Mouse (Mus musculus) large intestine, adult 2 months (tissue): ENCODE results near the gene Stra8. TPM values are rescaled to one million over a fixed set of nuclear protein-coding genes. Genes with fewer than 3 reads are reported as not detected.

Experiments used
- DNase-seq: peaks from one replicate; pipeline ENCODE4 v3.0.0-alpha.2; 2012; ENCODE audit warnings: low read depth, low spot score
- WGBS: fragments of 180-500 bp; shearing (Covaris S2); methylation state at CpG from one replicate; pipeline ENCODE4 v1.1.7; 2018; 5-methylcytosine and 5-hydroxymethylcytosine counted together
- polyA plus RNA-seq: library from polyadenylated mRNA; depleted of rRNA; stranded (reverse); fragments of >200 nt; gene quantifications from 2 replicates; pipeline ENCODE4 v1.2.3, GENCODE M21; 2012

Stra8 gene
- polyA plus RNA-seq, 1 experiment = 0.06 TPM

- DNase-seq = no peak
Measured at GRCm38 (mm10) chr6:34938280-34938928, 18.4 kb downstream of the Stra8 start.

DNA sequence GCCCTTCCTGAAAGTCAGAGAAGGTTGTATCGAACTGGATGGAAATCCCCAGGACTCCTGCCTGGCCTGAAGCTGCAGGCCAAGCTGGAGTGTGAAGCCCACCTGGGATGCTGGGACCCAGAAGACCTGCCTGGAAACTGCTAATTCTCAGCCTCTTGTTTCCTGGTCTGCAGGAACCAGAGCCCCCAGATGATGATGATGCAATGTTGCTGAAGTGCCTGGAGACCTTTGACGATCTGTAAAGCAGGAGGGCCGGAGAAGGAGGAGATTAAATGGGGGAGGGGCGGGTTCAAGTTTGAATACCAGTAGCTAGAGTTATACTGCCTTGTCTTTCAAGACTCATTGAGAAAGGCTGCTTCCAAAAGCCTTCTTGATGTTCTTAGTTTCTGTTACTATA is 19.0 kb downstream of the Stra8 start:
- 49% methylated on average over 4 of the region's 4 CpGs for WGBS
- no peak for DNase-seq

More at GRCm38 (mm10) chr6:34938280-34938928, 18.4 kb downstream of the Stra8 start:
- 51% methylated on average over 7 of the region's 7 CpGs for WGBS

GRCm38 (mm10) chr6:34939451-34939850 is 19.5 kb downstream of the Stra8 start:
- 92% methylated on average over 8 of the region's 8 CpGs for WGBS
- DNase-seq = no peak

- DNase-seq = no peak
- 75% methylated on average over 2 of the region's 2 CpGs for WGBS
Measured at GRCm38 (mm10) chr6:34941496-34941895, 21.5 kb downstream of the Stra8 start.

DNA sequence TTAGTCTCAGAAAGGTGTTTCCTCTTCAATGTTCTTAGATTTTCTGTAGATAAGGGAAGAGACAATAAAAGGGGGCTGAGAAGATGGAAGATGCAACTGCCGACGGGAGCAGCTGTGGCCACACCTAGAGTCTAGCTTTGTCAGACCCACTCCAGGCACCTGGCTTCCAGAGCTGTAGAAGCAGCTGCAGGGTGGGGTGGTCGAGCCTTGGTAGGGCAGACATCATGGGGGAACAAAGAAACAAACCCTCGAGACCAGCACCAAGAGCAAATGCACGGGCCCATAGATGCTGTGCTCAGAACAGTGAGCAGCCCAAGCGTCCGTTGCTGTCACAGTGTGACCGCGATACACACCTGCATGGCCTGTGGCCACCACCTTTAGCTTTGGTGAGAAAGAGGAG is 22.5 kb downstream of the Stra8 start:
- 75% methylated on average over 9 of the region's 9 CpGs for WGBS
- no peak for DNase-seq

DNA sequence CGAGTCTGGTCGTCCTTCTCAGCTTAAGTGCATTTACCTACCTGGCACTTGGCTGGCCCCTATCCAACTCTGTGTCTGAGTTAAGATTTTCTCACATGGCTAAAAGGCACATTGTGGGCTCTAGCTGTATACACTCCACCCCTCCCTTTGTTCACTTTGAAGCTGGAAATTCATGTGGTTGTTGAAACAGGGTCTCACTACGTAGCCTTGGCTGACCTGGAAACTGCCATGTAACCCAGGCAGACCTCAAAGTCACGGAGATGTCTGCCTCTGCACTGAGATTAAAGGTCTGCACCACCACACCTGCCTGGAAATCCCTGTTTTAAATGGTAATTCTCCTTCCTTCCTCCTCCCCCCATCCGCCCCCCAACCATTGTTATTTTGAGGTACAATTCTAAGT is 23.5 kb downstream of the Stra8 start:
- 54% methylated on average over 5 of the region's 5 CpGs for WGBS
- no peak for DNase-seq

DNA sequence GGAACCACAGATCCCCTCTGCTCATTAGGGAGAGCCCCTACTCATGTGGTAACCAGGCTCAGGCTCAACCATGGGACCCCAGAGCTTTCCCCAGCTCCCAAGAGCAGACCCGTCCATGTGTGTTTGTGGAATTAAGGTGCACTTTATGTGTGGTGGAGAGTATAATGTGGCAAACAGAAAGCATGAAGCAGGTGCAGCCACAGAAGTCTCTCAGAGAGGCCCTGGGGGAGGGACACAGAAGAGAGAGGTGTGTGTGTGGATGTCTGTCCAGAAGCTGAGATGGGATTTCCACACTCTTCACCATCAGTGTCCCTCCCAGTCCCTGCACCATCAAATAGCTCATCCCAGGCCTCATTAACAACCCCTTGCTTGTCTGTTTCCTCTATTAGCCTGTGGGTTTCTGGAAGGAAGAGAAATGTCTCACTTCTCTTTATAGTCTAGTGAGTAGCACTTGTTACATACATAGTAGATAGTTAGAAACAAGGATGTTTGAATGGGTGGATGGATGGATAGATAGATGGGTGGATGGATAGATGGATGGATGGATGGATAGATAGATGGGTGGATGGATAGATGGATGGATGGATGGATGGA is 26.6 kb downstream of the Stra8 start:
- 78% methylated on average over 1 of the region's 1 CpGs for WGBS

GRCm38 (mm10) chr6:34948461-34948860 is 28.5 kb downstream of the Stra8 start:
- WGBS = 56% methylated on average over 11 of the region's 11 CpGs
- no peak for DNase-seq

More for the DNA sequence above, 26.6 kb downstream of the Stra8 start:
- DNase-seq = no peak

DNA sequence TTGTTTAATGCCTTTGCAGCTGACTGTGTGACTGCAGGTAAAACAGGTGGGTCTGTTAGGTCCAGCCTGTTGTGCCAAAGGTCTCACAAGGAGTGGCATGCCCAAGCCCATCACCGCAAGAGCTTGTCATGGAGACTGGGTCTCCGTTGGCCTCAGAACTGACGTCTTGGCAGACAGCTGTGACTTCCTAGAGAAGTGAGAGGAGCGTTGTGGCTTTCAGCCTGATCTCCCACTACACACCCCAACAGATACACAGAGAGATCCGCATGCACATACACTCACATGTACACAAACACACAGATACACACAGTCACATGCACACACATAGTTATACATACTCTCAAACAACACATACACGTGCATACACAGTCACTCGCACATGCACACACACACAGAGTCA is 31.6 kb downstream of the Stra8 start:
- DNase-seq = no peak
- 86% methylated on average over 7 of the region's 7 CpGs for WGBS

DNA sequence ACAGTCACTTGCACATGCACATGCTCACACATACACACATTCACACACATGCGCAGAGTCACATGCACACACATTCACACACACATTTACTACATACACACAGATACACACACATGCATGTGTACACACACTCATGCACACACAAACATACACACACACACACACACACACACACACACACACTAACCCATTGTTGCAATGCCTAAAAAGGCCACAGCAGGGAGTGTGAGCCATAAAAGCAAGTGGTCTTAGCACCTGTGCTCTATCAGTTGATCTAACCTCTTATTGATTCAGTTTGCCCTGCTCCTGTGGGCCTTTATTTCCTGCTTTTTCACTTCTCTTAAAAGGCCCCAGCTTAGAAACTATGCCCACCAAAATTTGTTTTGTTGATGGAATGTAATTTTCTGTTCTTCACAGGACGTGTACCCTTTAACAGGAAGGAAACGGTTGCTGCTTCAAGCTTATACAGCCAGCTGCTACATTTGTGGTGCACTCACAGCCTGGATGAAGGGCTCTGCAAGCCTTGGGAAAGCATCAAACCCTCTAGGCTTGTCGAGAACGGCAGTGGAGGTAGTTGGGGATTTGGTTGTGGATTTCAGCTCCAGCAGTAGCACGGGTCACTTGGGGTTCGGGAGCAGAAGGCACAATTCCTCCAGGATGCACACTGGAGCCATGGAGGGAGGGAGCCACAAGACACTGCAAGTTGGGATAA is 32.1 kb downstream of the Stra8 start:
- no peak for DNase-seq
- 70% methylated on average over 7 of the region's 7 CpGs for WGBS

GRCm38 (mm10) chr6:34954926-34955861 is 35.2 kb downstream of the Stra8 start:
- DNase-seq = no peak
- WGBS = 57% methylated on average over 18 of the region's 18 CpGs

GRCm38 (mm10) chr6:34955862-34956241 is 35.9 kb downstream of the Stra8 start:
- 48% methylated on average over 8 of the region's 8 CpGs for WGBS
- no peak for DNase-seq

- WGBS = 94% methylated on average over 7 of the region's 7 CpGs
- DNase-seq = no peak
Measured at GRCm38 (mm10) chr6:34959131-34959530, 39.2 kb downstream of the Stra8 start.

GRCm38 (mm10) chr6:34964550-34964949 is 44.6 kb downstream of the Stra8 start:
- DNase-seq = no peak
- WGBS = 84% methylated on average over 2 of the region's 2 CpGs

GRCm38 (mm10) chr6:34965819-34966539 is 46.0 kb downstream of the Stra8 start:
- DNase-seq = no peak
- WGBS = 67% methylated on average over 6 of the region's 6 CpGs

DNA sequence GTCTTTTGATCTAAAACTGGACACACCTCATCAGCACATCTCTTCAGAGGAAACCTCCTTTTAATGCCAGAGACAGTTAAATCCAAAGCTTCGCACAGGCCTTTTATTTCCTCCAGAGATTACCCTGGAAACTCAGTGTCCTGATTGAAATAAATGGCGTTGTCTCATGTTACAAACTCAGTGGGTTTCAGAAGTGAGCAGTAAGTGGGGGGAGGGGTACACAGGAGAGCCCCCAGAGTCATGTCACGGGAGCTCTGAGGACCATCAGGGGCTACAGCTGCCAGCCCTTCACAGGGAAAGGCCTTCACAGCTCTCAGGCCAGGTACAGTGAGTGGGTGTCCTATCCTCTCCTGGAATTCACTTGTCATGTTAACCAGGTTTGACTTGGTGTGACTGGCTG is 51.2 kb downstream of the Stra8 start:
- no peak for DNase-seq
- WGBS = 74% methylated on average over 3 of the region's 3 CpGs

GRCm38 (mm10) chr6:34979291-34979690 is 59.3 kb downstream of the Stra8 start:
- DNase-seq = no peak

DNA sequence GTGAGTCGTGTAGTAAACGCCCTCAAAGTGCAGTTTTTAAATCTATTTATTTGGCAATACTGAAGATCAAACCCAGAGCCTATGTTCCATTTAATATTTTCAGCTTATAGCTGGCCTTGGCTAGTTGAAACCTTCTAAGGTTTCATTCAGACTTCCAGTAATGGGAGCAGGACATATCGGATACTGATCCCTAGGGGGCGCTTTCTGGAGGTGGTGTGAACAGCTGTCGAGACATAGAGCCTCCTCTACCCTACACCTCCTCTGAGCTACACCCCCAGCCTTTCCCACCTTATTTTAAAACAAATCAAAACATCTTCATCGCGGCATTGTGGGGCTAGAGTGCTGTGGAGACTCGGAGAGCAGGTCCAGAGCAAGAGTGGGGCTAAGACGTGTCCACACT is 60.7 kb downstream of the Stra8 start:
- 69% methylated on average over 9 of the region's 9 CpGs for WGBS
- no peak for DNase-seq

More at GRCm38 (mm10) chr6:34979291-34979690, 59.3 kb downstream of the Stra8 start:
- 92% methylated on average over 3 of the region's 3 CpGs for WGBS

DNA sequence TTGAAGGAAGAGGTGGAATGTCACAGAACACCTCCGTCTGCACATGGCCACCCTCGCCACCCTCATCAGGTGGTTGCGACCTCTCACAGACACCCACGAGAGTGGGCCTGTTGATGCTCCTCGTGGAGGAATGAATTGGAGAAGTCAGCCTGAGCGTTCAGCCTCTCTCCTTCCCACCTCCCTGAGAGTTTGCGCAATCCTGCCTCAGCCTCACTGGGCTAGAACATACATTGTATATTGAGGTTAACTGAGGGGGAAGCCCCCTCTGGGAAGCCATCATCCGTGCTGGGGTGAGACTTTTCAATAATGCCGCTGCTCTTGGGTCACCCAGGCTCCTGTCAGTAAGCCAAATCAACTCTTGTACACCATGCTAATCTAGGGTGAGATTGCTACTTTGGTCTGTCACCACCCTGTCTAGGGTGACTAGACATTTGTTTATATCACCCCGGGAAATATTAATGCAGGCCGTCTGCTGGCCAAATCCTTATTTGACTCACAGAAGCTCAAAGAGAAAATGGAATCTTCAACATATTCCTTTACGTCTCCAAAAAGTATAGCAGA is 67.2 kb downstream of the Stra8 start:
- DNase-seq = no peak
- WGBS = 77% methylated on average over 12 of the region's 12 CpGs
